Mouse (Mus musculus) Patski (cell line): ENCODE data around the gene Ly6g5c. TPM values are rescaled to one million over a fixed set of nuclear protein-coding genes. Genes with fewer than 3 reads are reported as not detected.

Experiments used
- ATAC-seq: fragments of 100-300 bp; one replicate; pipeline ENCODE4 v1.8.0; 2021
- CTCF ChIA-PET: fragments of 350-600 bp; sonication (Branson Sonifier 250); formaldehyde crosslinking; loops from one replicate; lab custom pipeline; 2022; ENCODE audit warnings: inconsistent platforms; lab: Charles Lee
- POLR2A ChIA-PET: fragments of 350-600 bp; sonication (Branson Sonifier 250); formaldehyde crosslinking; loops from one replicate; lab custom pipeline; 2022; ENCODE audit warnings: antibody characterized with exemption, inconsistent platforms; lab: Charles Lee
- DNase-seq: peaks from one replicate; pipeline ENCODE4 v3.0.0-alpha.2; 2011; ENCODE audit warnings: low read depth, low spot score
- H3K27me3 ChIP-seq: fragments of 371-371 bp; one replicate; pipeline ENCODE4 v1.5.1; 2021
- CTCF ChIP-seq: fragments of 100-300 bp; IDR thresholded peaks from one replicate; pipeline ENCODE4 v1.5.1; 2021
- in situ Hi-C: fragments of 300-500 bp; cut with MboI; formaldehyde crosslinking; loops from 3 replicates; pipeline ENCODE4 v1.11.1; 2018; ENCODE audit warnings: low pct_unique_long_range_greater_than_20kb, mixed read lengths
- polyA plus RNA-seq: library from polyadenylated mRNA; unstranded; gene quantifications from one replicate; pipeline ENCODE4 v1.2.3, GENCODE M21; 2021

Ly6g5c gene
- polyA plus RNA-seq, 1 experiment from 2014 or later, result not detected

DNA sequence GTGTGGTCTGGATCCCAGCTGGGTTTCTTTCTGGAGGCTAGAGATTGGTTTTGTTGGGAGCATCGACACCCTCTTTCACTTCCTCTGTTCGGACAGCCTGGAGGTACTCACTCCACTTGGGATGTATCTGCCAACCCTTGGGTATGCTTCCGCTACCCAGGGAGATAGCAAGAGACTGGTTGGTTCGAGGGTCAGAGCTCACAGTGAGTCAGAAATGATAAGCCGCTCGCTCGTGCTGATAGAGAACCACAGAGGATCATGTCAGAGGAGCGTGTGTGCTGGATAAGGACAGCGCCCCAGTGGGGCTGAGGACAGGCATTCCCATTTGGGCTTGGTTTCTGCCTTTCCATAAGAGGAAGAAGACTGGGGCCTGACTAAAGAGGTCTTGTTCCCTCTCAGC, 28.3 kb upstream of the Ly6g5c start:
- H3K27me3 ChIP-seq, result peaks cover 7% of the 10 kb centered on the region
- ChIA-PET POLR2A (no interaction called here), CTCF (interaction anchor here (1.3 kb wide), 1 partner anchor 58 kb away, joined by 4 read pairs; no protein-coding TSS in a partner anchor)
- in situ Hi-C loops, result no loop called here
- ATAC-seq (no peak), DNase-seq (no peak)
- no peak for TF ChIP-seq CTCF

DNA sequence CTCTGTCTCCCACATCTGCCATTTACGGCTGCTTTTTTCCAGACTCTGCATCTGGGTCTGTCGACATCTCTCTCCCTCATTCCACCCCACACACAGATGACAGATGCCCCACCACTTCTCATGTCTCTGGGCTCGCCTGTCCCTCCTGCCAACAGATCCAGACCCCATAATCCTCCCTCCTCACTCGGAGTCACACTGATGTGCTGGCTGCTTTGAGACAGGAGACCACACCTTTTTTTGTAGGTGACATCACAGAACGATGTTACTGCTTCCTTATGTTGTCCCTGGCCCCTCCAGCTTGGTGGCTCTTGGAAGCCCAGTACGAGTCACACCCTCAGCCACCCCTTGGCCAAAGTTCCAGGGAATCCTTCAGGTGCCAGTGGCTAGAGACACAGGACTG, 27.8 kb upstream of the Ly6g5c start:
- in situ Hi-C loops, result no loop called here

DNA sequence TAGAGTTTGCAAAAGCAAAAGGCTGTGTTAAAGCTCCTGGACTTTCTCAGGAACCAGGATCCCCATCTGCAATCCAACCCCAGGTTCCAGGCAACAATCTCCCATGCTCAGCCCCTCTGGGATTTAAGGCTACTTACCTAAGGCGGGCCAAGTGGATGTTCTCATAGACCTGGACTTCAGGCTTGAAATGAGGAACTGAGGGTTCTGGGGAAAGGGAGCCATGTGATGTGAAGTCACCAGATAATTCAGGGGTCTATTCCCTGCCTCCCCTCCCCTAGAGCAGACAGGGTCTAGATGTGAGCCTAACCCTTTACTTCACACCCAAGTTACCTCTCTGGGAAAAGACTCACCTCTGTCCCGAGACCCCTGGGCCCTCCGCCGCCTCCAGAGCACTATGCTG, 27.4 kb upstream of the Ly6g5c start:
- ChIA-PET POLR2A (no interaction called here), CTCF (no interaction called here)
- H3K27me3 ChIP-seq, result peaks cover 7% of the 10 kb centered on the region
- in situ Hi-C loops, result no loop called here
- no peak for TF ChIP-seq CTCF
- no peak for ATAC-seq
- no peak for DNase-seq

More for the DNA sequence above, 27.8 kb upstream of the Ly6g5c start:
- CTCF ChIA-PET, result interaction anchor here (1.3 kb wide), 1 partner anchor 58 kb away, joined by 4 read pairs; no protein-coding TSS in a partner anchor
- POLR2A ChIA-PET, result no interaction called here
- ATAC-seq (no peak), DNase-seq (no peak)
- H3K27me3 ChIP-seq, result peaks cover 7% of the 10 kb centered on the region
- TF ChIP-seq CTCF, result no peak

DNA sequence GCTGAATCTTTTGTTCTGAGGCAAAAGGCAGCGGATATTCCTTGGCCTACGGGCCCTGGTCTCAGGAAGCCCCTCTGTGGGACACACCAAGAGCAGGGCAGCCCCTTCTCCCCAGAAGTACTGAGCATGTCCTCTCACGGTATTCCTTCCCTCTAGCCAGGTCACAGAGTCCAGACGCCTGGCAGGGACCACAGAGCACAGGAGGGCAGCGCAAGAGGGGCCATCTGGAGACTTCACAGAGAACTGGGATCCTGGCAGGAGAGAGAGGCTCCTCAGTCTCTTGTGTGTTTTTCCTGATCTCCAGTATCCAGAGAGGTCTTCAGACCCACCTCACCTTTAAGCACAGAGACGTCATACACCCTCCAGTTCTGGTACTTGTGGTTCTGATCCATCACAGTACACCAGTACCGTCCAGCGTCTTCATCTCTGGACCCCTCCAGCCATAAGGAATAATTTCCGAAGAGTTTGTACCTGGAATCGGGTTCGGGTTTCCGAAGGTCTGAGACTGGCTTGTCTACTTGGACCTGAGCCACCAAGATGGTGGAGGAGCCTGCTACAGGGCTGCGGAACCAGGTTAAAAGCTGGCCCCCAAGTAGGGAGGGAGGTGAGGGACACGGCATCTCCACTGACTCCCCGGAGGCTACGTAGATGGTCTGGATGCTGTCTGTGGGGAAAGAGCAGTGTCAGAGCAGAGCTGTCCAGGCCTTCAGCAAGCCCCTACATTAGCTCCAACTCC, 25.1 kb upstream of the Ly6g5c start:
- TF ChIP-seq CTCF, result no peak
- CTCF ChIA-PET, result interaction anchor here (1.5 kb wide), 1 partner anchor 62 kb away, joined by 3 read pairs; no protein-coding TSS in a partner anchor
- no peak for DNase-seq
- in situ Hi-C loops, result no loop called here
- H3K27me3 ChIP-seq, result peaks cover 13% of the 10 kb centered on the region
- ATAC-seq, result no peak
- POLR2A ChIA-PET, result interaction anchor here (0.6 kb wide), 1 partner anchor 140 kb away, joined by 4 read pairs; no protein-coding TSS in a partner anchor

DNA sequence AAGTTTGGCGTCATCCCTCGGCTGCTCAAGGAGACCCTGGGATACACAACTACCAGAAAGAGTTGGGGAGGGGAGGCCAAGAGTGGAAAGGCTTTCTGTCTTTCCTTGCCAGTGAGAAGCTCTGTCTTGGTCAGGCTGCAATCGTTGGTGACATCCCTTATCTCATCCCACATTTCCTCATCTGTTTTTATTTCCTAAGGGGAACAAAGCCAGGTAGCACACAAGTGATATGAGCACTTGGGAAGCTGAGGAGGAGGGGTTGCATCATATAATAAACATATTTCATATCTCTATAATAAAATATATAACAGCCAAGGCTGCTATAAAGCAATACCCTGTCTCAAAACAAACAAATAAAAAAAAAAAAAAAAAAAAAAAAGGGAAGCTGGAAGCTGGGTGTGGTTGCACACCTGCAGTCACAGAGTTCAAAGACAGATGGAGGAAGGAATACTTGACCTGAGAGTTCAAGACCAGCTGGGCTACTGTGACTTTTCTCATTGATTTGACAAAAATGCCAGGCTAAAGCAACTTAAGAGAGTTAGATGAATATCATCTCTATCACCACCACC, 24.1 kb upstream of the Ly6g5c start:
- in situ Hi-C loops, result no loop called here
- peaks cover 13% of the 10 kb centered on the region for H3K27me3 ChIP-seq
- DNase-seq (no peak), ATAC-seq (no peak)
- CTCF ChIA-PET, result interaction anchor here (1.5 kb wide), 1 partner anchor 63 kb away, joined by 3 read pairs; no protein-coding TSS in a partner anchor
- TF ChIP-seq CTCF, result no peak
- POLR2A ChIA-PET, result interaction anchor here (0.6 kb wide), 1 partner anchor 20 kb away, joined by 7 read pairs; no protein-coding TSS in a partner anchor

DNA sequence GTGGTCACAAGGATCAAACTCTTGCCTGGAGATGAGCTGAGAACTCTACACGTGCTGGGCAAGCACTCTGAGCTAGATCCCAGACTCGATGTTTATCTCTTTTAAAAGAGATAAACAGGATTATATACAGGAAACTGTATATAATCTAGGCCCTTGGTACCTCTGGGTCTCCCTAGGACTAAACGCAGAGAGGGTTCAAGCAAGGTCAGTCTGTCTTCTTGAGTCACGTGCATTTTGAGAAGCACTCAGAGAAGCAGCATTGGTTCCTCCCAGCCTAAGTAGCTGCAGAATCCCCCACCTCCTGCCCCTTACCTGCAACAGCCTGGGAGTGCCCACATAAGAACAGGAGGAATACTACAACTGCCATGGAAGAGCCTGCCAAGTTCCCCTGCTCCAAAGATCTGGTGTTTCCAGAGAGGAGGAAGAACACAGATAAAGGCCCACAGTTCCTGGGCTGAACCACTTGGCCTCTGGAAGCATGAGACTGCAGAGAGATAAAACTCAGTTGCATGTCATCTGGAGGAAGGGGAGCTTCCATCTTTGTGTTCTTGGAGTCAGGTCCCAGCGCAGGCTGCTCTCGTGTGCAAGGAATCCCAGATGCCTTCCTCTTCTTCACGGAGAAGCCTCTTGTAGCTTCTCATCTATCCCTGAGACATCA, 22.7 kb upstream of the Ly6g5c start, which contains the start of gene Ly6g6f:
TSS of gene Ly6g6f (minus strand) at position 403 of the 658 bp plus-strand sequence.
- no peak for ATAC-seq
- DNase-seq, result no peak
- H3K27me3 ChIP-seq, result peaks cover 13% of the 10 kb centered on the region
- in situ Hi-C loops, result loop anchor here (5.0 kb wide), 1 partner anchor 53 kb away; no protein-coding TSS in a partner anchor
- CTCF ChIA-PET, result interaction anchor here (0.9 to 1.8 kb wide), 3 partner anchors 13 to 64 kb away, joined by 3 to 5 read pairs (median 4); no protein-coding TSS in a partner anchor
- POLR2A ChIA-PET, result interaction anchor here (0.6 kb wide), 1 partner anchor 1243 kb away, joined by 3 read pairs; no protein-coding TSS in a partner anchor
- no peak for TF ChIP-seq CTCF

DNA sequence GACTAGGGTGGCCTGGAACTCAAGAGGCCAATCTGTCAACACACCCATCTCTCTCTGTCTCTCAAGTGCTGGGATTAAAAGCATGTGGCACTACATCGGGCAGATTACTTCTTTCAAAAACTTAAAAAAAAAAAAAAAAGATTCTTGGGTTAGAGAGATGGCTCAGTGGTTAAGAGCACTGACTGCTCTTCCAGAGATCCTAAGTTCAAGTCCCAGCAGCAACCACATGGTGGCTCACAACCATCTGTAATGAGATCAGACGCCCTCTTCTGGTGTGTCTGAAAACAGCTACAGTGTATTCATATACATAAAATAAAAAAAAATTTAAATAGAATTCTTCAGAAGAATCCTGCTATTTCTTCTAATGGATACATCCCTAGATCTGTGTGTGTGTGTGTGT, 19.9 kb upstream of the Ly6g5c start:
- ATAC-seq (no peak), DNase-seq (no peak)
- POLR2A ChIA-PET, result no interaction called here
- CTCF ChIA-PET, result interaction anchor here (0.6 kb wide), 1 partner anchor 33 kb away, joined by 3 read pairs; no protein-coding TSS in a partner anchor
- in situ Hi-C loops, result loop anchor here (5.0 kb wide), 1 partner anchor 56 kb away; no protein-coding TSS in a partner anchor
- no peak for TF ChIP-seq CTCF
- peaks cover 6% of the 10 kb centered on the region for H3K27me3 ChIP-seq

DNA sequence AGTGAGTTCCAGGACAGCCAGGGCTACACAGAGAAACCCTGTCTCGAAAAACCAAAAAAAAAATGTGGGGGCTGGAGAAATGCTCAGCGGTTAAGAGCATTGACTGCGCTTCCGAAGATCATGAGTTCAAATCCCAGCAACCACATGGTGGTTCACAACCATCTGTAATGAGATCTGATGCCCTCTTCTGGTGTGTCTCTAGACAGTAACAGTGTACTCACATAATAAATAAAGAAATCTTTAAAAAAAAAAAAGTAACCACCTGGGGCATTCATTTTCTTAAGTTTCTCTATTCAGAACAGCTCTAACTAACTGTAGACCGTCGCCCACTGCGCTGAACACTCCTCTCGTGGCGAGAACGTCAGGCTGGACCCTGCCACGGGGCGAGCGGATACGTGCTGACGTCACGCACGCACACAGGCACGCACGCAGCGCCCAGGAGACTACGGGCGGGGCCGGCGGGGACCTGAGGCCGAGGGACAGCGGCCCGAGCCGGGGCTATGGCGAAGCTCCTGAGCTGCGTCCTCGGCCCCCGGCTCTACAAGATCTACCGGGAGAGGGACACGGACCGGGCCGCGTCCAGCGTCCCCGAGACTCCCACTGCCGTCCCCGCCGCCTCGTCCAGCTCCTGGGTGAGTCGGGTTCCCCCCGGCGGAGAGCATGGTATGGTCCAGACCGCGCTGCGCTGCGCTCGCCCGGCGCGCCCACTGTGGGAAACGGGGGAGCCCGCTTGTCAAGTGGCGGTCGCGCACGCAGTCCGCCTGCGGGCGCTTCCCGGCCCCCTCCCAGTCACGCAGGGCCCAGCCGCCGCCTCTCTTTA, 19.0 kb upstream of the Ly6g5c start, which contains the start of gene Abhd16a:
TSS of gene Abhd16a (plus strand) at position 439 of the 820 bp plus-strand sequence.
- in situ Hi-C loops, result loop anchor here (5.0 kb wide), 1 partner anchor 57 kb away; no protein-coding TSS in a partner anchor

DNA sequence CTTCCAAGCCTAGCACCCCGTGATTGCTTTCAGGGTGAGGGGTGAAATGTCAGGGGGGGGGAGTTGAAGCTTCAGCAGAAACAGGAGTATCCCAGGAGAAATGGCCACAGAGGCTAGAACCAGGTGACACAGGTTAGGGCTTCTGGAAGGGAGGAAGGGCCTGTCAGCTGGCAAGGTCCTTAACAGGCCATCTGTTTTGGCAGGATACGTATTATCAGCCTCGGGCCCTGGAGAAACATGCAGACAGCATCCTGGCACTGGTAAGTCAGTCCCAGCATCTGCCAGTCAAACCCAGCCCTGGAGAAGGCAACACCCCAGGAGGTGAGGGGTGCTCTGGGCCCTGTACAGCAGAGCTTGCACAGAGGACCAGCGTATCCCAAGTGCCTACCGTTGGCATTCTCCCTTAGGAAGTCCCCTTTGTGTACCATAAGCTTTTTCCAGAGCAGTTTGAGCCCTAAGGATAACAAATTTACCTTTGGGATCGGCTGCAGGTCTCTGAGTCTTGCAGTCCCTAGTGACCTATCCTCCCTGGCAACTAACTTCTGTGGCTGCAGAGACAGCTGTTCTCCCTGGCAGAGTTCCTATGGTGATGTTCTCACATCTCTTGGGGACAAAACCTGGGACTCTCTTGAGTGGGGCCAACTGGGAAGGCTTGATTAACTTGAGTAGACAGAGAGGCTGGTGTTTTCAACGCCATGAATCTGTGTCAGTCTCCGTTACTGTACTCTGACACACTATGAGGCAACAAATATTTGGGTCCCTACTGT, 17.7 kb upstream of the Ly6g5c start:
- CTCF ChIA-PET, result no interaction called here
- no peak for TF ChIP-seq CTCF

More for the DNA sequence above, 19.0 kb upstream of the Ly6g5c start, which contains the start of gene Abhd16a:
- ATAC-seq (peak; percentile 94), DNase-seq (peak; percentile 31)
- POLR2A ChIA-PET, result interaction anchor here (0.8 to 1.2 kb wide), 3 partner anchors 9 to 35 kb away, joined by 3 to 4 read pairs (median 4); partner anchors contain the start of gene Mpig6b
- CTCF ChIA-PET, result no interaction called here
- H3K27me3 ChIP-seq, result peaks cover 6% of the 10 kb centered on the region
- TF ChIP-seq CTCF, result no peak

More for the DNA sequence above, 17.7 kb upstream of the Ly6g5c start:
- POLR2A ChIA-PET, result interaction anchor here (0.6 kb wide), 1 partner anchor 92 kb away, joined by 3 read pairs; no protein-coding TSS in a partner anchor
- H3K27me3 ChIP-seq, result peaks cover 6% of the 10 kb centered on the region
- in situ Hi-C loops, result no loop called here
- DNase-seq, result no peak
- ATAC-seq, result no peak
